Mouse (Mus musculus) hindbrain, embryonic 12.5 days (tissue): ENCODE results near the gene Pigq. TPM values are rescaled to one million over a fixed set of nuclear protein-coding genes. Genes with fewer than 3 reads are reported as not detected.

Experiments used
- ATAC-seq: fragments of 200-750 bp; cut with Nextera tagmentation; 2 replicates; pipeline ENCODE4 v1.8.0; 2017; ENCODE audit warnings: moderate TSS enrichment; ENCODE audit not compliant: low FRiP score
- H3K27ac ChIP-seq: fragments of 300-500 bp; sonication (generic); 2 replicates; pipeline ENCODE4 v1.5.1; 2016; ENCODE audit warnings: mild to moderate bottlenecking
- H3K27me3 ChIP-seq: fragments of 300-500 bp; sonication (generic); 2 replicates; pipeline ENCODE4 v1.6.1; 2016; ENCODE audit warnings: mild to moderate bottlenecking
- H3K36me3 ChIP-seq: fragments of 300-500 bp; sonication (generic); 2 replicates; pipeline ENCODE4 v1.6.1; 2016; ENCODE audit warnings: mild to moderate bottlenecking
- H3K4me1 ChIP-seq: fragments of 300-500 bp; sonication (generic); 2 replicates; pipeline ENCODE4 v1.6.1; 2016
- H3K4me2 ChIP-seq: fragments of 300-500 bp; sonication (generic); replicated peaks from 2 replicates; pipeline ENCODE4 v1.6.1; 2016; ENCODE audit warnings: mild to moderate bottlenecking
- H3K4me3 ChIP-seq: fragments of 300-500 bp; sonication (generic); 2 replicates; pipeline ENCODE4 v1.5.1; 2016; ENCODE audit warnings: mild to moderate bottlenecking
- H3K9ac ChIP-seq: fragments of 300-500 bp; sonication (generic); 2 replicates; pipeline ENCODE4 v1.6.1; 2016; ENCODE audit warnings: mild to moderate bottlenecking, moderate library complexity
- H3K9me3 ChIP-seq: fragments of 300-500 bp; sonication (generic); replicated peaks from 2 replicates; pipeline ENCODE4 v1.6.1; 2016; ENCODE audit warnings: mild to moderate bottlenecking
- WGBS: fragments of 180-500 bp; shearing (Covaris S2); methylation state at CpG from one replicate; pipeline ENCODE4 v1.1.7; 2016; 5-methylcytosine and 5-hydroxymethylcytosine counted together
- polyA plus RNA-seq: library from polyadenylated mRNA; unstranded; fragments of >200 nt; fragmentation: Nextera tagmentation; extraction: Ambion mirVana; gene quantifications from 2 replicates; pipeline ENCODE4 v1.2.1, GENCODE M21; 2016

Gene Pigq
- polyA plus RNA-seq, 1 experiment from 2014 or later: 53.6 TPM

GRCm38 (mm10) chr17:25970954-25971707 lies 26.4 kb upstream of the Pigq start:
- Histone ChIP-seq H3K9ac (no peak overlapping the region), H3K27me3 (no peaks in the 10 kb centered on the region), H3K36me3 (0 out of 2 replicates have a peak, but pooled peaks cover 9% of the 10 kb centered on the region), H3K4me2 (no peak overlapping the region), H3K4me1 (no peaks in the 10 kb centered on the region), H3K4me3 (no peak overlapping the region), H3K27ac (no peak overlapping the region), H3K9me3 (no peaks in the 10 kb centered on the region)
- ATAC-seq: no peak
- 89% methylated on average over 4 of the region's 4 CpGs for WGBS

- Histone ChIP-seq H3K27me3 (no peaks in the 10 kb centered on the region), H3K36me3 (0 out of 2 replicates have a peak, but pooled peaks cover 9% of the 10 kb centered on the region), H3K4me3 (no peak overlapping the region), H3K27ac (no peak overlapping the region), H3K4me2 (no peak overlapping the region), H3K9me3 (no peaks in the 10 kb centered on the region), H3K9ac (no peak overlapping the region), H3K4me1 (no peaks in the 10 kb centered on the region)
- 95% methylated on average over 9 of the region's 9 CpGs for WGBS
- no peak for ATAC-seq
Observed at GRCm38 (mm10) chr17:25970448-25970847, 25.7 kb upstream of the Pigq start.

GRCm38 (mm10) chr17:25968176-25968575 lies 23.4 kb upstream of the Pigq start:
- peaks cover 23% of the 10 kb centered on the region; the same call in 1 of the 2 replicates for H3K36me3 ChIP-seq
- no peaks in the 10 kb centered on the region for H3K9me3 ChIP-seq
- no peak overlapping the region for H3K4me3 ChIP-seq
- no peaks in the 10 kb centered on the region for H3K27me3 ChIP-seq
- no peak overlapping the region for H3K9ac ChIP-seq
- 94% methylated on average over 1 of the region's 1 CpGs for WGBS
- no peak overlapping the region for H3K4me2 ChIP-seq
- ATAC-seq: no peak
- H3K27ac ChIP-seq: no peak overlapping the region
- H3K4me1 ChIP-seq: no peaks in the 10 kb centered on the region

- WGBS: 85% methylated on average over 3 of the region's 3 CpGs
- no peaks in the 10 kb centered on the region for H3K27me3 ChIP-seq
- H3K36me3 ChIP-seq: peaks cover 25% of the 10 kb centered on the region
- no peak overlapping the region for H3K4me2 ChIP-seq
- H3K4me1 ChIP-seq: no peaks in the 10 kb centered on the region
- no peak overlapping the region for H3K4me3 ChIP-seq
- ATAC-seq: no peak
- H3K9me3 ChIP-seq: no peaks in the 10 kb centered on the region
- H3K27ac ChIP-seq: no peak overlapping the region
- H3K9ac ChIP-seq: no peak overlapping the region
Observed at GRCm38 (mm10) chr17:25967652-25968051, 22.9 kb upstream of the Pigq start.

GRCm38 (mm10) chr17:25964271-25964670 lies 19.5 kb upstream of the Pigq start:
- Histone ChIP-seq H3K36me3 (peaks cover 46% of the 10 kb centered on the region), H3K27ac (no peak overlapping the region), H3K4me2 (no peak overlapping the region), H3K4me3 (no peak overlapping the region), H3K4me1 (no peaks in the 10 kb centered on the region), H3K27me3 (no peaks in the 10 kb centered on the region), H3K9me3 (no peaks in the 10 kb centered on the region), H3K9ac (no peak overlapping the region)
- no peak for ATAC-seq
- WGBS: 87% methylated on average over 7 of the region's 7 CpGs

GRCm38 (mm10) chr17:25962413-25962905 lies 17.7 kb upstream of the Pigq start:
- H3K4me2 ChIP-seq: no peak overlapping the region
- no peak for ATAC-seq
- no peaks in the 10 kb centered on the region for H3K27me3 ChIP-seq
- no peaks in the 10 kb centered on the region for H3K9me3 ChIP-seq
- 96% methylated on average over 7 of the region's 7 CpGs for WGBS
- no peaks in the 10 kb centered on the region for H3K4me1 ChIP-seq
- H3K9ac ChIP-seq: no peak overlapping the region
- H3K27ac ChIP-seq: no peak overlapping the region
- H3K4me3 ChIP-seq: no peak overlapping the region
- H3K36me3 ChIP-seq: peaks cover 62% of the 10 kb centered on the region

- H3K4me3 ChIP-seq: no peak overlapping the region
- no peak overlapping the region for H3K27ac ChIP-seq
- no peak for ATAC-seq
- H3K36me3 ChIP-seq: peaks cover 62% of the 10 kb centered on the region
- H3K27me3 ChIP-seq: no peaks in the 10 kb centered on the region
- H3K9ac ChIP-seq: no peak overlapping the region
- no peaks in the 10 kb centered on the region for H3K9me3 ChIP-seq
- WGBS: 97% methylated on average over 5 of the region's 5 CpGs
- H3K4me1 ChIP-seq: no peaks in the 10 kb centered on the region
- H3K4me2 ChIP-seq: no peak overlapping the region
Observed at GRCm38 (mm10) chr17:25961566-25961965, 16.8 kb upstream of the Pigq start.

GRCm38 (mm10) chr17:25959630-25960467 lies 15.1 kb upstream of the Pigq start:
- WGBS: 93% methylated on average over 23 of the region's 23 CpGs
- H3K27me3 ChIP-seq: no peaks in the 10 kb centered on the region; the same call in 1 of the 2 replicates
- no peaks in the 10 kb centered on the region for H3K9me3 ChIP-seq
- H3K36me3 ChIP-seq: peaks cover 62% of the 10 kb centered on the region
- ATAC-seq: no peak
- H3K4me2 ChIP-seq: no peak overlapping the region
- no peak overlapping the region for H3K4me3 ChIP-seq
- H3K9ac ChIP-seq: no peak overlapping the region
- H3K27ac ChIP-seq: no peak overlapping the region
- H3K4me1 ChIP-seq: 0 out of 2 replicates have a peak, but pooled peaks cover 4% of the 10 kb centered on the region

GRCm38 (mm10) chr17:25958771-25959494 lies 14.2 kb upstream of the Pigq start:
- Histone ChIP-seq H3K36me3 (peaks cover 55% of the 10 kb centered on the region), H3K9me3 (no peaks in the 10 kb centered on the region), H3K4me2 (no peak overlapping the region), H3K4me1 (0 out of 2 replicates have a peak, but pooled peaks cover 4% of the 10 kb centered on the region), H3K9ac (no peak overlapping the region), H3K27me3 (peaks cover 3% of the 10 kb centered on the region), H3K27ac (no peak overlapping the region), H3K4me3 (no peak overlapping the region)
- no peak for ATAC-seq
- WGBS: 93% methylated on average over 11 of the region's 11 CpGs

GRCm38 (mm10) chr17:25957586-25958051 lies 12.9 kb upstream of the Pigq start:
- no peak overlapping the region for H3K27ac ChIP-seq
- 0 out of 2 replicates have a peak, but pooled peaks cover 4% of the 10 kb centered on the region for H3K4me1 ChIP-seq
- ATAC-seq: no peak; the same call in 1 of the 2 replicates
- H3K9ac ChIP-seq: no peak overlapping the region
- H3K4me2 ChIP-seq: no peak overlapping the region
- peaks cover 42% of the 10 kb centered on the region for H3K36me3 ChIP-seq
- H3K9me3 ChIP-seq: no peaks in the 10 kb centered on the region
- no peak overlapping the region for H3K4me3 ChIP-seq
- peaks cover 14% of the 10 kb centered on the region for H3K27me3 ChIP-seq
- 73% methylated on average over 14 of the region's 14 CpGs for WGBS

- Histone ChIP-seq H3K4me1 (peaks cover 10% of the 10 kb centered on the region), H3K27ac (no peak overlapping the region), H3K9me3 (no peaks in the 10 kb centered on the region), H3K9ac (no peak overlapping the region), H3K27me3 (peaks cover 24% of the 10 kb centered on the region), H3K36me3 (peaks cover 37% of the 10 kb centered on the region), H3K4me2 (no peak overlapping the region), H3K4me3 (no peak overlapping the region)
- no peak for ATAC-seq
- WGBS: 83% methylated on average over 7 of the region's 7 CpGs
Observed at GRCm38 (mm10) chr17:25956631-25957030, 11.9 kb upstream of the Pigq start.

- Histone ChIP-seq H3K27me3 (peaks cover 28% of the 10 kb centered on the region), H3K36me3 (peaks cover 33% of the 10 kb centered on the region), H3K4me3 (no peak overlapping the region), H3K4me1 (peaks cover 14% of the 10 kb centered on the region), H3K27ac (no peak overlapping the region), H3K9me3 (no peaks in the 10 kb centered on the region), H3K9ac (no peak overlapping the region), H3K4me2 (no peak overlapping the region)
- ATAC-seq: no peak
- WGBS: 69% methylated on average over 7 of the region's 7 CpGs
Observed at GRCm38 (mm10) chr17:25956201-25956600, 11.5 kb upstream of the Pigq start.
